Mouse (Mus musculus) bone marrow macrophage, adult 2 months (primary cell): ENCODE results near the gene Col4a5.

Experiments
- CTCF ChIP-seq: IDR thresholded peaks from 2 replicates; pipeline ENCODE4 v1.5.1; 2012; ENCODE audit warnings: low read depth, mild to moderate bottlenecking, low read length, moderate library complexity
- POLR2A ChIP-seq: IDR thresholded peaks from 2 replicates; pipeline ENCODE4 v1.6.1; 2012; ENCODE audit warnings: mild to moderate bottlenecking, low read depth, low read length, borderline replicate concordance

DNA sequence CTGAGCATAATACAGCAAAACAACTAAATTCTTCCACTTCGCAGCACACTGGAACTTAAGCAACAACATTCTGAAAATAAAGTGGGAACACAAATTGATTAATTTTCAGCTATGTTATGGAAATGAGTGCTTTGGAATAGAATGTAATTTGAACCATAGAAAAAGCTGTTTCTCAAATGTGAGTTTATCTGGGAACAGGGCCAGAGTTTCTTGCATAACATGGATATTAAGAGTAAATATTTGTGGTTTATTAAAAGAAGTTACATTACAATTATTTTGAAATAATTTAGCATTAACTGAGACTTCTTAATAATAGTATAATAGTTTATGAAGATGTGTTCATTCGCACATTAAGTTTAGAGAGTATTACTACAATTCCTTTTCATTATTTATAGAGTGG, 72.3 kb downstream of the Col4a5 start:
- TF ChIP-seq CTCF (no peak), POLR2A (no peak)
